9 mouse cellular contexts compared by ENCODE assay signal in genomic region chr14:59612920-59613625, GRCm38 (mm10). TPM values are rescaled to one million over a fixed set of nuclear protein-coding genes. Genes with fewer than 3 reads are reported as not detected.
DNase-seq lines count a peak whose midpoint lies in the region; ATAC-seq and TF ChIP-seq lines count a peak whose summit lies in the region.
"Had no signal": no experiment of that assay in that cellular context is flagged by ENCODE, and none has a peak within 500 bp of the region (broad histone marks: within the 10 kb centered on the region; RNA-seq: fewer than 3 reads in every experiment).

No protein-coding gene starts in this region.

- H3K27me3 ChIP-seq in G1E (ENCODE audit: insufficient read depth, low read length) = 0 out of 2 replicates have a peak, but pooled peaks cover 3% of the 10 kb centered on the region
- H3K27me3 ChIP-seq in embryonic facial prominence, embryonic 11.5 days (ENCODE audit: control insufficient read depth, insufficient read depth, low read length) = no peaks in the 10 kb centered on the region
- H3K27me3 ChIP-seq: lung, embryonic 15.5 days had no signal

- H3K27ac ChIP-seq in embryonic facial prominence, embryonic 11.5 days (replicated peaks; ENCODE audit: low read depth, low read length) = no peak overlapping the region
- H3K27ac ChIP-seq: lung, embryonic 15.5 days had no signal

- H3K36me3 ChIP-seq in G1E (replicated peaks) = no peaks in the 10 kb centered on the region
- no peaks in the 10 kb centered on the region for H3K36me3 ChIP-seq in embryonic facial prominence, embryonic 11.5 days (replicated peaks; ENCODE audit: control insufficient read depth, insufficient read depth, low read depth, low read length)
- H3K36me3 ChIP-seq: lung, embryonic 15.5 days had no signal

- H3K9ac ChIP-seq in embryonic facial prominence, embryonic 11.5 days (replicated peaks; ENCODE audit: low read length) = no peak overlapping the region
- H3K9ac ChIP-seq: lung, embryonic 15.5 days had no signal

- no peak for ATAC-seq in G1E (ENCODE audit: extremely low read depth, insufficient number of reproducible peaks, low FRiP score, poor library complexity, severe bottlenecking)
- ATAC-seq in embryonic facial prominence, embryonic 11.5 days (replicated peaks; ENCODE audit: insufficient number of reproducible peaks, low FRiP score, low TSS enrichment, low read depth) = no peak
- no peak for ATAC-seq in erythroid progenitor cell, adult 5-6 weeks (replicated peaks; ENCODE audit: low FRiP score, poor library complexity, severe bottlenecking)

- DNase-seq in left cerebral cortex, adult 18-20 months (ENCODE audit: low spot score in 2 of 2) = peak; percentile 48 to 66
- no peak for DNase-seq in left cerebral cortex, adult 11 months (ENCODE audit: low spot score)
- no peak for DNase-seq in G1E (ENCODE audit: low spot score)
- peak; percentile 28 for DNase-seq in adrenal gland, adult 8-10 months
- peak; percentile 74 for DNase-seq in embryonic facial prominence, embryonic 11.5 days (ENCODE audit: low spot score)
- peak; percentile 89 to 91 for DNase-seq in kidney, postnatal 4 days
- peak; percentile 53 for DNase-seq in naive thymus-derived CD4-positive, alpha-beta T cell, adult 2 months (ENCODE audit: low read depth)

- H3K9me3 ChIP-seq in G1E (replicated peaks) = no peaks in the 10 kb centered on the region
- H3K9me3 ChIP-seq in embryonic facial prominence, embryonic 11.5 days (replicated peaks; ENCODE audit: control insufficient read depth, low read length) = no peaks in the 10 kb centered on the region
- H3K9me3 ChIP-seq: lung, embryonic 15.5 days had no signal

- H3K4me2 ChIP-seq in embryonic facial prominence, embryonic 11.5 days (ENCODE audit: low read depth, low read length) = no peak overlapping the region
- H3K4me2 ChIP-seq: lung, embryonic 15.5 days had no signal

- H3K4me1 ChIP-seq in G1E (ENCODE audit: insufficient read depth, low read depth, low read length) = no peaks in the 10 kb centered on the region
- H3K4me1 ChIP-seq in embryonic facial prominence, embryonic 11.5 days (ENCODE audit: control insufficient read depth, insufficient read depth, low read length) = no peaks in the 10 kb centered on the region
- H3K4me1 ChIP-seq: lung, embryonic 15.5 days had no signal

- 58% methylated on average over 14 of the region's 14 CpGs for WGBS in embryonic facial prominence, embryonic 11.5 days

- H3K4me3 ChIP-seq in G1E (ENCODE audit: low read depth, low read length) = no peak overlapping the region
- H3K4me3 ChIP-seq in embryonic facial prominence, embryonic 11.5 days (ENCODE audit: low read depth, low read length) = no peak overlapping the region
- H3K4me3 ChIP-seq: lung, embryonic 15.5 days had no signal

- peak; percentile 18; the same call in 1 of the 2 replicates for TF ChIP-seq CTCF in G1E (IDR thresholded peaks at IDR 0.05; ENCODE audit: low read depth, low read length)

RNA-seq across cellular contexts. Expression of gene Shisa2, which starts 12.0 kb away (rescaled TPM):
- 1 to 10 TPM; 3.0 to 4.8 TPM for total RNA-seq in left cerebral cortex, adult 18-20 months (2021)
- total RNA-seq in G1E (2014; fragmentation: Nextera tagmentation) = not detected in 2 replicates
- 0.06 and 0.22 TPM in 2 replicates for total RNA-seq in G1E (2017)
- polyA plus RNA-seq in G1E (2012) = 0.03 TPM in 1 of 2 replicates, not detected in the other
- total RNA-seq in adrenal gland, adult 8-10 months (2022) = 1 to 10 TPM; 1.0 to 2.3 (median 1.6) TPM
- polyA plus RNA-seq in embryonic facial prominence, embryonic 11.5 days (2014; fragmentation: Nextera tagmentation; extraction: Ambion mirVana) = 35.4 and 40.6 TPM in 2 replicates
- not detected in 2 replicates for total RNA-seq in erythroid progenitor cell, adult 5-6 weeks (2015; ENCODE audit: low replicate concordance)
- total RNA-seq in erythroid progenitor cell, adult 5-6 weeks (2017; ENCODE audit: low replicate concordance) = not detected in 2 replicates

RNA-seq across cellular contexts. Expression of gene Cdadc1, which starts 15.3 kb away (rescaled TPM):
- 10 to 100 TPM; 66.5 to 69.9 TPM for total RNA-seq in left cerebral cortex, adult 18-20 months (2021)
- 24.3 and 26.2 TPM in 2 replicates for total RNA-seq in G1E (2014; fragmentation: Nextera tagmentation)
- total RNA-seq in G1E (2017) = 9.0 and 15.3 TPM in 2 replicates
- polyA plus RNA-seq in G1E (2012) = 17.7 and 19.0 TPM in 2 replicates
- total RNA-seq in adrenal gland, adult 8-10 months (2022) = 10 to 100 TPM; 67.8 to 82.0 (median 78.5) TPM
- 29.7 and 32.0 TPM in 2 replicates for polyA plus RNA-seq in embryonic facial prominence, embryonic 11.5 days (2014; fragmentation: Nextera tagmentation; extraction: Ambion mirVana)
- total RNA-seq in erythroid progenitor cell, adult 5-6 weeks (2015; ENCODE audit: low replicate concordance) = 17.2 and 20.9 TPM in 2 replicates
- 8.1 and 11.9 TPM in 2 replicates for total RNA-seq in erythroid progenitor cell, adult 5-6 weeks (2017; ENCODE audit: low replicate concordance)

Comparison
In these comparisons a context has a peak if more than half of its experiments do, and no peak if none do; other contexts are left out.
1. DNase-seq: peak in left cerebral cortex, adult 18-20 months (2 of 2), adrenal gland, adult 8-10 months (single experiment), embryonic facial prominence, embryonic 11.5 days (single experiment), kidney, postnatal 4 days (2 of 2) and naive thymus-derived CD4-positive, alpha-beta T cell, adult 2 months (single experiment); none in left cerebral cortex, adult 11 months (single experiment) and G1E (single experiment).